Mouse (Mus musculus) hindbrain, embryonic 16.5 days (tissue): Measurements from ENCODE around the gene Ring1. TPM values are rescaled to one million over a fixed set of nuclear protein-coding genes. Genes with fewer than 3 reads are reported as not detected.

Experiments used
- ATAC-seq: fragments of 200-750 bp; cut with Nextera tagmentation; 2 replicates; pipeline ENCODE4 v1.8.0; 2017; ENCODE audit warnings: moderate TSS enrichment, moderate library complexity
- H3K27ac ChIP-seq: fragments of 300-500 bp; sonication (generic); 2 replicates; pipeline ENCODE4 v1.5.1; 2014; ENCODE audit warnings: low read depth, mild to moderate bottlenecking, control low read depth, low read length, moderate library complexity
- H3K27me3 ChIP-seq: fragments of 300-500 bp; sonication (generic); replicated peaks from 2 replicates; pipeline ENCODE4 v1.6.1; 2014; ENCODE audit warnings: low read length; ENCODE audit not compliant: control insufficient read depth, insufficient read depth
- H3K36me3 ChIP-seq: fragments of 300-500 bp; sonication (generic); 2 replicates; pipeline ENCODE4 v1.6.1; 2014; ENCODE audit warnings: mild to moderate bottlenecking, low read length, moderate library complexity, mixed read lengths; ENCODE audit not compliant: control insufficient read depth, insufficient read depth
- H3K4me1 ChIP-seq: fragments of 300-500 bp; sonication (generic); 2 replicates; pipeline ENCODE4 v1.6.1; 2014; ENCODE audit warnings: low read depth, low read length; ENCODE audit not compliant: control insufficient read depth, insufficient read depth
- H3K4me2 ChIP-seq: fragments of 300-500 bp; sonication (generic); 2 replicates; pipeline ENCODE4 v1.6.1; 2014; ENCODE audit warnings: mild to moderate bottlenecking, low read length, control low read depth, moderate library complexity
- H3K4me3 ChIP-seq: fragments of 300-500 bp; sonication (generic); 2 replicates; pipeline ENCODE4 v1.5.1; 2014; ENCODE audit warnings: mild to moderate bottlenecking, low read length, control low read depth, moderate library complexity
- H3K9ac ChIP-seq: fragments of 300-500 bp; sonication (generic); 2 replicates; pipeline ENCODE4 v1.6.1; 2014; ENCODE audit warnings: low read depth, mild to moderate bottlenecking, control low read depth, low read length, moderate library complexity
- H3K9me3 ChIP-seq: fragments of 300-500 bp; sonication (generic); 2 replicates; pipeline ENCODE4 v1.6.1; 2014; ENCODE audit warnings: mild to moderate bottlenecking, low read length, moderate library complexity; ENCODE audit not compliant: control insufficient read depth
- WGBS: fragments of 180-500 bp; shearing (Covaris S2); extraction: QIAGEN DNeasy Blood & Tissue Kit; methylation state at CpG from one replicate; pipeline ENCODE4 v1.1.7; 2014; 5-methylcytosine and 5-hydroxymethylcytosine counted together
- polyA plus RNA-seq: library from polyadenylated mRNA; unstranded; fragments of >200 nt; fragmentation: Nextera tagmentation; extraction: Ambion mirVana; gene quantifications from 2 replicates; pipeline ENCODE4 v1.2.1, GENCODE M21; 2015

Gene Ring1
- 17.3 and 18.5 TPM in 2 replicates for polyA plus RNA-seq

- WGBS = 0% methylated on average over 52 of the region's 58 CpGs
- Histone ChIP-seq H3K36me3 (peaks cover 24% of the 10 kb centered on the region), H3K4me2 (peak within 1 kb of the TSS; percentile 90), H3K27me3 (no peaks in the 10 kb centered on the region), H3K4me3 (peak within 1 kb of the TSS; percentile 77), H3K9ac (peak within 1 kb of the TSS; percentile 92), H3K4me1 (peaks cover 44% of the 10 kb centered on the region), H3K9me3 (no peaks in the 10 kb centered on the region), H3K27ac (peak within 1 kb of the TSS; percentile 95)
- ATAC-seq = peak; percentile 79
Measured at GRCm38 (mm10) chr17:34024317-34024821, at the start of gene Ring1. TSS of gene Ring1 (minus strand) at chr17:34024680.

- Histone ChIP-seq H3K4me3 (no peak overlapping the region), H3K4me1 (no peaks in the 10 kb centered on the region), H3K4me2 (no peak overlapping the region), H3K36me3 (no peaks in the 10 kb centered on the region), H3K9ac (no peak overlapping the region), H3K27ac (no peak overlapping the region), H3K27me3 (no peaks in the 10 kb centered on the region), H3K9me3 (no peaks in the 10 kb centered on the region)
- no peak for ATAC-seq
- 82% methylated on average over 5 of the region's 5 CpGs for WGBS
Measured at GRCm38 (mm10) chr17:34072091-34072490, 47.6 kb upstream of the Ring1 start.

- H3K4me1 ChIP-seq = no peaks in the 10 kb centered on the region
- 46% methylated on average over 3 of the region's 3 CpGs for WGBS
- H3K36me3 ChIP-seq = no peaks in the 10 kb centered on the region
- no peak overlapping the region for H3K4me3 ChIP-seq
- no peaks in the 10 kb centered on the region for H3K9me3 ChIP-seq
- no peak overlapping the region for H3K27ac ChIP-seq
- no peak for ATAC-seq
- no peaks in the 10 kb centered on the region for H3K27me3 ChIP-seq
- H3K9ac ChIP-seq = no peak overlapping the region
- no peak overlapping the region for H3K4me2 ChIP-seq
Measured at GRCm38 (mm10) chr17:34068864-34069263, 44.4 kb upstream of the Ring1 start.

- 78% methylated on average over 7 of the region's 7 CpGs for whole genome bisulfite sequencing
- Histone ChIP-seq H3K4me3 (no peak overlapping the region), H3K36me3 (peaks cover 2% of the 10 kb centered on the region; the same call in 1 of the 2 replicates), H3K27me3 (no peaks in the 10 kb centered on the region), H3K4me2 (no peak overlapping the region), H3K4me1 (no peaks in the 10 kb centered on the region), H3K27ac (no peak overlapping the region), H3K9me3 (no peaks in the 10 kb centered on the region), H3K9ac (no peak overlapping the region)
- no peak for ATAC-seq
Measured at GRCm38 (mm10) chr17:34057224-34057623, 32.7 kb upstream of the Ring1 start.

- Histone ChIP-seq H3K27ac (no peak overlapping the region), H3K9ac (no peak overlapping the region), H3K36me3 (no peaks in the 10 kb centered on the region; the same call in 1 of the 2 replicates), H3K9me3 (peaks cover 3% of the 10 kb centered on the region; the same call in 1 of the 2 replicates), H3K4me2 (no peak overlapping the region), H3K27me3 (no peaks in the 10 kb centered on the region), H3K4me3 (no peak overlapping the region), H3K4me1 (no peaks in the 10 kb centered on the region)
- ATAC-seq = no peak
- WGBS = 98% methylated on average over 5 of the region's 5 CpGs
Measured at GRCm38 (mm10) chr17:34047404-34048050, 23.0 kb upstream of the Ring1 start.

GRCm38 (mm10) chr17:34045941-34046340 lies 21.5 kb upstream of the Ring1 start:
- no peak overlapping the region for H3K27ac ChIP-seq
- ATAC-seq = no peak
- no peaks in the 10 kb centered on the region for H3K27me3 ChIP-seq
- H3K4me1 ChIP-seq = no peaks in the 10 kb centered on the region
- no peak overlapping the region for H3K4me2 ChIP-seq
- no peaks in the 10 kb centered on the region for H3K36me3 ChIP-seq
- peaks cover 3% of the 10 kb centered on the region; the same call in 1 of the 2 replicates for H3K9me3 ChIP-seq
- H3K9ac ChIP-seq = no peak overlapping the region
- 82% methylated on average over 14 of the region's 14 CpGs for WGBS
- no peak overlapping the region for H3K4me3 ChIP-seq

- Histone ChIP-seq H3K9me3 (no peaks in the 10 kb centered on the region), H3K4me2 (peak overlapping the region; percentile 63), H3K4me1 (peaks cover 19% of the 10 kb centered on the region), H3K36me3 (peaks cover 22% of the 10 kb centered on the region), H3K27ac (no peak overlapping the region), H3K27me3 (no peaks in the 10 kb centered on the region), H3K9ac (peak overlapping the region; percentile 62), H3K4me3 (peak overlapping the region; percentile 30)
- WGBS = 22% methylated on average over 17 of the region's 17 CpGs
- ATAC-seq = peak; percentile 18; the same call in 1 of the 2 replicates
Measured at GRCm38 (mm10) chr17:34039562-34040450, 15.3 kb upstream of the Ring1 start.

GRCm38 (mm10) chr17:34038878-34039561 lies 14.5 kb upstream of the Ring1 start, which contains the start of gene Col11a2:
TSS of gene Col11a2 (plus strand) at chr17:34039437.
- no peaks in the 10 kb centered on the region for H3K27me3 ChIP-seq
- H3K9me3 ChIP-seq = no peaks in the 10 kb centered on the region
- peak within 1 kb of the TSS; percentile 30 for H3K4me3 ChIP-seq
- ATAC-seq = peak; percentile 67
- H3K27ac ChIP-seq = no peak within 1 kb of the TSS
- H3K9ac ChIP-seq = peak within 1 kb of the TSS; percentile 62
- peak within 1 kb of the TSS; percentile 63 for H3K4me2 ChIP-seq
- 9% methylated on average over 28 of the region's 28 CpGs for WGBS
- peaks cover 19% of the 10 kb centered on the region for H3K4me1 ChIP-seq
- peaks cover 25% of the 10 kb centered on the region for H3K36me3 ChIP-seq
